Mouse (Mus musculus) layer of hippocampus, postnatal 10 days (tissue): ENCODE results near the gene Dbh. TPM values are rescaled to one million over a fixed set of nuclear protein-coding genes. Genes with fewer than 3 reads are reported as not detected.

Experiments used
- DNase-seq, 2 experiments: peaks; one replicate each; pipeline ENCODE4 v3.0.0; 2021; ENCODE audit warnings: low spot score in 2 of 2
- total RNA-seq, 2 experiments: library from RNA; stranded (reverse); gene quantifications; 2 replicates each; pipeline ENCODE4 v1.2.3; 2021

Dbh gene
- total RNA-seq, 2 experiments from 2014 or later: 0.20 to 0.50 TPM

- no peak for DNase-seq
Observed at GRCm38 (mm10) chr2:27215537-27215936, 50.5 kb downstream of the Dbh start.

- no peak for DNase-seq
Observed at GRCm38 (mm10) chr2:27218121-27218544, 53.1 kb downstream of the Dbh start.

GRCm38 (mm10) chr2:27218569-27218968 is 53.5 kb downstream of the Dbh start:
- no peak for DNase-seq

- peak; percentile 59 to 66 for DNase-seq
Observed at GRCm38 (mm10) chr2:27223012-27223421, 58.0 kb downstream of the Dbh start.

- DNase-seq: no peak
Observed at GRCm38 (mm10) chr2:27226572-27226971, 61.5 kb downstream of the Dbh start.

- no peak for DNase-seq
Observed at GRCm38 (mm10) chr2:27228809-27229480, 63.9 kb downstream of the Dbh start.

- DNase-seq: peak in 1 of 2 experiments; percentile 38
Observed at GRCm38 (mm10) chr2:27229481-27230105, 64.6 kb downstream of the Dbh start.

GRCm38 (mm10) chr2:27232376-27232775 is 67.3 kb downstream of the Dbh start:
- no peak for DNase-seq

Other genes starting within 250 kb of the Dbh start
- 10 to 100 TPM; 35.4 to 38.7 TPM for gene Surf2, start 248.9 kb upstream of the Dbh start, total RNA-seq
- gene Surf1, start 248.7 kb upstream of the Dbh start, total RNA-seq: 10 to 100 TPM; 81.5 to 83.5 TPM
- gene Surf4, start 231.3 kb upstream of the Dbh start, total RNA-seq: 10 to 100 TPM; 62.1 to 64.0 TPM
- under 1 TPM; 0.20 to 0.39 TPM for gene Stkld1, start 231.2 kb upstream of the Dbh start, total RNA-seq
- 10 to 100 TPM; 49.2 to 51.9 TPM for gene Rexo4, start 200.8 kb upstream of the Dbh start, total RNA-seq
- 1 to 10 TPM; 1.3 to 1.4 TPM for gene Adamts13, start 191.8 kb upstream of the Dbh start, total RNA-seq
- gene Cacfd1, start 155.3 kb upstream of the Dbh start, total RNA-seq: 10 to 100 TPM; 63.2 to 63.3 TPM
- gene Slc2a6, start 137.2 kb upstream of the Dbh start, total RNA-seq: 10 to 100 TPM; 44.3 to 44.9 TPM
- 1 to 10 TPM; 1.0 to 1.4 TPM for gene Mymk, start 93.1 kb upstream of the Dbh start, total RNA-seq
- 10 to 100 TPM; 16.1 to 18.1 TPM for gene Adamtsl2, start 85.9 kb upstream of the Dbh start, total RNA-seq
- gene Fam163b, start 22.7 kb upstream of the Dbh start, total RNA-seq: 100 to 1,000 TPM; 105 to 107 TPM
- gene Sardh, start 83.1 kb downstream of the Dbh start, total RNA-seq: 10 to 100 TPM; 10.0 to 11.2 TPM